Mouse (Mus musculus) midbrain, embryonic 11.5 days (tissue): ENCODE data around the gene Hpse2. TPM values are rescaled to one million over a fixed set of nuclear protein-coding genes. Genes with fewer than 3 reads are reported as not detected.

Experiments used
- ATAC-seq: fragments of 200-750 bp; cut with Nextera tagmentation; 2 replicates; pipeline ENCODE4 v1.8.0; 2017; ENCODE audit warnings: moderate TSS enrichment, moderate library complexity; ENCODE audit not compliant: low FRiP score
- DNase-seq: peaks from one replicate; pipeline ENCODE4 v3.0.0; 2015; ENCODE audit warnings: low spot score; ENCODE audit errors: missing footprints
- H3K27ac ChIP-seq: fragments of 300-500 bp; sonication (generic); 2 replicates; pipeline ENCODE4 v1.5.1; 2014; ENCODE audit warnings: low read depth, low read length
- H3K27me3 ChIP-seq: fragments of 300-500 bp; sonication (generic); 2 replicates; pipeline ENCODE4 v1.6.1; 2014; ENCODE audit warnings: mild to moderate bottlenecking, low read length, moderate library complexity, mixed read lengths; ENCODE audit not compliant: control insufficient read depth, insufficient read depth
- H3K36me3 ChIP-seq: fragments of 300-500 bp; sonication (generic); 2 replicates; pipeline ENCODE4 v1.6.1; 2014; ENCODE audit warnings: mild to moderate bottlenecking, low read length, moderate library complexity, mixed read lengths; ENCODE audit not compliant: control insufficient read depth, insufficient read depth
- H3K4me1 ChIP-seq: fragments of 300-500 bp; sonication (generic); 2 replicates; pipeline ENCODE4 v1.6.1; 2014; ENCODE audit warnings: low read length; ENCODE audit not compliant: control insufficient read depth, insufficient read depth
- H3K4me2 ChIP-seq: fragments of 300-500 bp; sonication (generic); 2 replicates; pipeline ENCODE4 v1.6.1; 2014; ENCODE audit warnings: mild to moderate bottlenecking, moderate library complexity
- H3K4me3 ChIP-seq: fragments of 300-500 bp; sonication (generic); 2 replicates; pipeline ENCODE4 v1.5.1; 2014; ENCODE audit warnings: low read depth, low read length
- H3K9ac ChIP-seq: fragments of 300-500 bp; sonication (generic); 2 replicates; pipeline ENCODE4 v1.6.1; 2014; ENCODE audit warnings: low read length
- H3K9me3 ChIP-seq: fragments of 300-500 bp; sonication (generic); 2 replicates; pipeline ENCODE4 v1.6.1; 2016; ENCODE audit warnings: low read length; ENCODE audit not compliant: control insufficient read depth
- WGBS: fragments of 180-500 bp; shearing (Covaris S2); extraction: QIAGEN DNeasy Blood & Tissue Kit; methylation state at CpG from one replicate; pipeline ENCODE4 v1.1.7; 2014; 5-methylcytosine and 5-hydroxymethylcytosine counted together
- polyA plus RNA-seq: library from polyadenylated mRNA; unstranded; fragments of >200 nt; fragmentation: Nextera tagmentation; extraction: Ambion mirVana; gene quantifications from 2 replicates; pipeline ENCODE4 v1.2.1, GENCODE M21; 2014

Hpse2 gene
- polyA plus RNA-seq, 1 experiment from 2014 or later = 0.04 TPM

- Histone ChIP-seq H3K27me3 (no peaks in the 10 kb centered on the region), H3K4me2 (no peak overlapping the region), H3K4me3 (no peak overlapping the region), H3K9me3 (no peaks in the 10 kb centered on the region), H3K4me1 (no peaks in the 10 kb centered on the region), H3K27ac (no peak overlapping the region), H3K36me3 (no peaks in the 10 kb centered on the region), H3K9ac (no peak overlapping the region)
- DNase-seq (no peak), ATAC-seq (no peak)
- 83% methylated on average over 5 of the region's 5 CpGs for WGBS
Observed at GRCm38 (mm10) chr19:43018792-43019191, 369.4 kb downstream of the Hpse2 start.

GRCm38 (mm10) chr19:42996406-42996805, 391.7 kb downstream of the Hpse2 start:
- no peaks in the 10 kb centered on the region for H3K27me3 ChIP-seq
- no peaks in the 10 kb centered on the region for H3K36me3 ChIP-seq
- H3K9ac ChIP-seq = no peak overlapping the region
- no peak for DNase-seq
- 77% methylated on average over 4 of the region's 4 CpGs for WGBS
- H3K4me2 ChIP-seq = no peak overlapping the region
- ATAC-seq = no peak
- no peaks in the 10 kb centered on the region for H3K4me1 ChIP-seq
- H3K9me3 ChIP-seq = no peaks in the 10 kb centered on the region
- H3K4me3 ChIP-seq = no peak overlapping the region
- no peak overlapping the region for H3K27ac ChIP-seq

GRCm38 (mm10) chr19:42988833-42989232, 399.3 kb downstream of the Hpse2 start:
- no peak for DNase-seq
- Histone ChIP-seq H3K27ac (no peak overlapping the region), H3K4me2 (no peak overlapping the region), H3K4me3 (no peak overlapping the region), H3K9ac (no peak overlapping the region), H3K4me1 (no peaks in the 10 kb centered on the region), H3K27me3 (no peaks in the 10 kb centered on the region), H3K36me3 (no peaks in the 10 kb centered on the region), H3K9me3 (no peaks in the 10 kb centered on the region)
- ATAC-seq = no peak
- 90% methylated on average over 5 of the region's 5 CpGs for WGBS

- Histone ChIP-seq H3K36me3 (no peaks in the 10 kb centered on the region), H3K9ac (no peak overlapping the region), H3K9me3 (no peaks in the 10 kb centered on the region), H3K4me2 (no peak overlapping the region), H3K27me3 (no peaks in the 10 kb centered on the region), H3K27ac (no peak overlapping the region), H3K4me1 (no peaks in the 10 kb centered on the region), H3K4me3 (no peak overlapping the region)
- DNase-seq = no peak
- WGBS = 89% methylated on average over 1 of the region's 1 CpGs
- ATAC-seq = no peak
Observed at GRCm38 (mm10) chr19:42986315-42986701, 401.8 kb downstream of the Hpse2 start.

GRCm38 (mm10) chr19:42985372-42986314, 402.5 kb downstream of the Hpse2 start:
- DNase-seq (no peak), ATAC-seq (no peak)
- Histone ChIP-seq H3K27ac (no peak overlapping the region), H3K4me1 (no peaks in the 10 kb centered on the region), H3K9ac (no peak overlapping the region), H3K27me3 (no peaks in the 10 kb centered on the region), H3K9me3 (no peaks in the 10 kb centered on the region), H3K36me3 (no peaks in the 10 kb centered on the region), H3K4me2 (no peak overlapping the region), H3K4me3 (no peak overlapping the region)
- 92% methylated on average over 4 of the region's 4 CpGs for WGBS

GRCm38 (mm10) chr19:42980537-42980936, 407.6 kb downstream of the Hpse2 start:
- 79% methylated on average over 3 of the region's 3 CpGs for WGBS
- no peak for ATAC-seq

GRCm38 (mm10) chr19:42977938-42978337, 410.2 kb downstream of the Hpse2 start:
- no peak for ATAC-seq
- Histone ChIP-seq H3K9ac (no peak overlapping the region), H3K4me2 (no peak overlapping the region), H3K27ac (no peak overlapping the region), H3K9me3 (no peaks in the 10 kb centered on the region), H3K27me3 (no peaks in the 10 kb centered on the region), H3K4me1 (no peaks in the 10 kb centered on the region), H3K4me3 (no peak overlapping the region), H3K36me3 (no peaks in the 10 kb centered on the region)
- no peak for DNase-seq
- 76% methylated on average over 2 of the region's 2 CpGs for WGBS

More at GRCm38 (mm10) chr19:42980537-42980936, 407.6 kb downstream of the Hpse2 start:
- no peak for DNase-seq
- H3K9me3 ChIP-seq = no peaks in the 10 kb centered on the region
- H3K4me2 ChIP-seq = no peak overlapping the region
- no peak overlapping the region for H3K27ac ChIP-seq
- no peaks in the 10 kb centered on the region for H3K27me3 ChIP-seq
- no peak overlapping the region for H3K9ac ChIP-seq
- no peaks in the 10 kb centered on the region for H3K4me1 ChIP-seq
- H3K36me3 ChIP-seq = no peaks in the 10 kb centered on the region
- no peak overlapping the region for H3K4me3 ChIP-seq

- no peak for ATAC-seq
- Histone ChIP-seq H3K4me1 (no peaks in the 10 kb centered on the region), H3K4me3 (no peak overlapping the region), H3K27me3 (no peaks in the 10 kb centered on the region), H3K9me3 (no peaks in the 10 kb centered on the region), H3K4me2 (no peak overlapping the region), H3K27ac (no peak overlapping the region), H3K36me3 (no peaks in the 10 kb centered on the region), H3K9ac (no peak overlapping the region)
- DNase-seq = no peak
- 83% methylated on average over 5 of the region's 5 CpGs for WGBS
Observed at GRCm38 (mm10) chr19:42973740-42974139, 414.4 kb downstream of the Hpse2 start.

GRCm38 (mm10) chr19:42965171-42965570, 423.0 kb downstream of the Hpse2 start:
- no peak overlapping the region for H3K4me3 ChIP-seq
- no peaks in the 10 kb centered on the region for H3K36me3 ChIP-seq
- no peak overlapping the region for H3K27ac ChIP-seq
- H3K9me3 ChIP-seq = no peaks in the 10 kb centered on the region
- DNase-seq (no peak), ATAC-seq (no peak)
- 87% methylated on average over 1 of the region's 1 CpGs for WGBS
- no peaks in the 10 kb centered on the region for H3K4me1 ChIP-seq
- H3K27me3 ChIP-seq = no peaks in the 10 kb centered on the region
- H3K9ac ChIP-seq = no peak overlapping the region
- H3K4me2 ChIP-seq = no peak overlapping the region
